Mouse (Mus musculus): ENCODE results near the gene Fcgr2b. TPM values are rescaled to one million over a fixed set of nuclear protein-coding genes. Genes with fewer than 3 reads are reported as not detected.

Fcgr2b gene
- polyA plus RNA-seq, 1 experiment from 2014 or later = 3.9 TPM

DNA sequence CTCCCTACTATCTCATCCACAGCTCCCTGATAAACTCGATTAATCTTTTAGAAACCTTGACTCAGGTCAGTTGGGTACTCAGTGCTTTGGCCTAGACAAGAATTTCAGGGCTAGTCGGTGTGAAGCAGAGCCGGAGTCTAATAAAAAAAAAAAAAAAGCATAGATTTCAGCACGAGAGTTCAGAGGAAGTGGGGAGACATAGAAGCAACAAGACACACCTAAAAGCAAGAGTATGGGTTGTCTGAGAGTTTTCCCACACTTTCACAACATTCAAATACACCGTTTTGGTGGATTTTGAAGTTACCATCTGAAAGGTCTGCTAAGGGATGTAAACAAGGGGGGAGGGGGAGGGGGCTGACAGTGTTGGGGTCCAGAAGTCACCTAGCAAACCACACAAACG, 28.7 kb upstream of the Fcgr2b start:
- WGBS = 63% methylated on average over 6 of the region's 6 CpGs
- H3K4me3 ChIP-seq (ENCODE audit: low read length) = no peak overlapping the region

DNA sequence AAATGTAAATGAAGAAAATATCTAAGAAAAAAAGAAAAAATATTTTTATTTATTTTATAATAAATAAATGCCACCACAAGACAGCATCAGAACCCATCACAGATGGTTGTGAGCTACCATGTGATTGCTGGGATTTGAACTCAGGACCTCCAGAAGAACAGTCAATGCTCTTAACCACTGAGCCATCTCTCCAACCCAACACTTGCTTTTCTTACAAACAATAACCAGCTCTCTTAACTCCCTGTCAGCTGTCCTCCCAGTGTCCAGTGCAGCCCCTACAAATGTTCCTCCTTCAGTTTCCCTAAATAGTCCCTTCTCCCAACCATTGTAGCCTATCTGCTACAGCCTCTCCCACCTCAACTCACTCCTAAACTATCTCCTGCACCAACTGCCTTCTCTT, 23.5 kb upstream of the Fcgr2b start:
- Histone ChIP-seq H3K4me2 (replicated peaks; ENCODE audit: low read depth, low read length) (no peak overlapping the region), H3K9me3 (ENCODE audit: low read length) (no peaks in the 10 kb centered on the region), H3K27me3 (ENCODE audit: insufficient read depth, low read length) (no peaks in the 10 kb centered on the region), H3K4me3 (ENCODE audit: low read length) (no peak overlapping the region), H3K36me3 (ENCODE audit: insufficient read depth, low read length) (no peaks in the 10 kb centered on the region), H3K27ac (ENCODE audit: low read length) (no peak overlapping the region), H3K9ac (replicated peaks; ENCODE audit: low read length) (no peak overlapping the region), H3K4me1 (ENCODE audit: insufficient read depth, low read length) (no peaks in the 10 kb centered on the region)
- ATAC-seq (ENCODE audit: low FRiP score, low TSS enrichment) = no peak

More for the DNA sequence above, 28.7 kb upstream of the Fcgr2b start:
- no peaks in the 10 kb centered on the region for H3K4me1 ChIP-seq (ENCODE audit: insufficient read depth, low read length)
- no peak overlapping the region for H3K4me2 ChIP-seq (replicated peaks; ENCODE audit: low read depth, low read length)
- H3K27me3 ChIP-seq (ENCODE audit: insufficient read depth, low read length) = no peaks in the 10 kb centered on the region
- ATAC-seq (ENCODE audit: low FRiP score, low TSS enrichment) = no peak
- peaks cover under 1% of the 10 kb centered on the region; the same call in 1 of the 2 replicates for H3K9me3 ChIP-seq (ENCODE audit: low read length)
- H3K9ac ChIP-seq (replicated peaks; ENCODE audit: low read length) = no peak overlapping the region
- no peaks in the 10 kb centered on the region for H3K36me3 ChIP-seq (ENCODE audit: insufficient read depth, low read length)
- H3K27ac ChIP-seq (ENCODE audit: low read length) = no peak overlapping the region

DNA sequence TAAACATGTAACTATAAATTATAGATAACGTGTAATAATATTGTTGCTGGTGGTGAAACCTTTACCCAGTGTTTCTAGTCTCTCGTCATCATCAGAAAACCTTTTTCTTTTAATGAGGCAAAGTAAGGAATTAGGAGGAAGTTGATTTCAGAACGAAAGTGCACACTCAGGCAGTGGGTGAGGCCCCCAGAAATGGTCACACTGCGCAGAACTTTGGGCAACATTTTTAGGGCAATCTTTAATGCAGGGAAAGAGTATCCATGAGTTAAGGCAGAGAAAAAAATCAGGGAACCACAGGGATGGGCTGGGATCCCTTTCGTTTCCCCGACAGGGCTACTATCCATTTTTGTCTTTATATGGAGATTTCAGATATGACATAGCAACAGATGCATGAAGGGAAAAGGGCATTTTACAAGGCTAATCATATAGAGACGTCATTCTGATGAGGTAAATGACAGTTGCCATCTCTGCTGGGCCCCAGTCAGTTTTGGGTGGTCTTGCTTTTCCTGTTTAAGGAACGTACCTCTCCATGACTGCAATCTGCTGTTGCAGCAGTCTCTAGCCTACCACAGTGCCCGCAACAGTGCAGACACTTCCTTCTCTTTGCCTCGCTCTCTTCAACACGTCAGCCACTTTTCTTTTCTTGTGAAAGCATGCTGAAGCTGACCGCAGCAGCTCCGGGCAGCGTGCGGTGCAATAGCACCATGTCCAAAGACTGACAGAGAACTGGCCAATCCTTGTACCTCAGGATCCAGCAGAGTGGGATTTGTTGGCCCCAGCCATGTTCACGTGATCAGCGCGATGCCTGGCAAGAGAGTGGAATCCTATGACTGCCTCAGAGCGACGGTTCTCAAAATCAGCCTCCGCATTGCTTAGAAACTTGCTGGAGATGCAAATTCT, 21.7 kb upstream of the Fcgr2b start:
- H3K27me3 ChIP-seq (ENCODE audit: insufficient read depth, low read length) = no peaks in the 10 kb centered on the region
- 66% methylated on average over 21 of the region's 21 CpGs for WGBS
- no peak overlapping the region for H3K27ac ChIP-seq (ENCODE audit: low read length)
- peak overlapping the region; percentile 17; the same call in 1 of the 2 replicates for H3K9ac ChIP-seq (replicated peaks; ENCODE audit: low read length)
- no peaks in the 10 kb centered on the region for H3K4me1 ChIP-seq (ENCODE audit: insufficient read depth, low read length)
- ATAC-seq (ENCODE audit: low FRiP score, low TSS enrichment) = no peak
- H3K36me3 ChIP-seq (ENCODE audit: insufficient read depth, low read length) = no peaks in the 10 kb centered on the region
- H3K4me3 ChIP-seq (ENCODE audit: low read length) = peak overlapping the region; percentile 6; the same call in 1 of the 2 replicates
- H3K9me3 ChIP-seq (ENCODE audit: low read length) = no peaks in the 10 kb centered on the region
- peak overlapping the region; percentile 29 for H3K4me2 ChIP-seq (replicated peaks; ENCODE audit: low read depth, low read length)

DNA sequence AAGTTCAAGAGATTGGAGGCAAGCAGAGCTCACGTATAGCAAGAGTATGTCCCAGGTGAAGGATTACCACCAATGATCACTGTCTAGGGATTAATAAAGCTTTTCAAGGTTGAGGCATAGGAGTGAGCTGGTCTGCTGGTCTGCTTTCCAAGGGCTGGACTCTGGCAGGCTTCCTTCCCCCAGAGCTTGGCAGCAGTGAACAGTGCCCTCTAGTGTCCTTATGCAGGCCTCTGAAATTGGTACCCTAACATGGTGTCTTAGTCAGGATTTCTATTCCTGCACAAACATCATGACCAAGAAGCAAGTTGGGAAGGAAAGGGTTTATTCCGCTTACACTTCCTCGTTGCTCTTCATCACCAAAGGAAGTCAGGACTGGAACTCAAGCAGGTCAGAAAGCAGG, 20.4 kb upstream of the Fcgr2b start:
- Histone ChIP-seq H3K4me3 (ENCODE audit: low read length) (no peak overlapping the region), H3K4me2 (replicated peaks; ENCODE audit: low read depth, low read length) (no peak overlapping the region), H3K27ac (ENCODE audit: low read length) (no peak overlapping the region), H3K9me3 (ENCODE audit: low read length) (no peaks in the 10 kb centered on the region), H3K27me3 (ENCODE audit: insufficient read depth, low read length) (no peaks in the 10 kb centered on the region), H3K9ac (replicated peaks; ENCODE audit: low read length) (no peak overlapping the region), H3K4me1 (ENCODE audit: insufficient read depth, low read length) (no peaks in the 10 kb centered on the region), H3K36me3 (ENCODE audit: insufficient read depth, low read length) (no peaks in the 10 kb centered on the region)
- ATAC-seq (ENCODE audit: low FRiP score, low TSS enrichment) = no peak
- WGBS = 44% methylated on average over 3 of the region's 3 CpGs

DNA sequence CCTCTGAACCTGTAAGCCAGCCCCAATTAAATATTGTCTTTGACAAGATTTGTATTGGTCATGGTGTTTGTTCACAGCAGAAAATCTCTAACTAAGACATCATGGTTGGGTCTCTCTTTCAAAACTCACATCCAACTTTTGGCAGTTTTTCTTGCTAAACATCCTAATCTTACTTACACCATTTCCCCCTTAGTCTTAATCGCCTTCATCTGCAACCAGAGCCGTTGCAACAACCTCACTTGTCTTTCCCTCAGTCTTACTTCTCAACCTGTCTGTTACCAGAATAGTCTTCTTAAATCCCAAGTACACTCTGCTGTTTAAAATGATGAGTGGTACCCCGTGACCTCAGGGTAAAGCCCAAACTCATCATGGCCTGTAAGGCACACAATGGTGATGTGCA, 19.7 kb upstream of the Fcgr2b start:
- Histone ChIP-seq H3K4me2 (replicated peaks; ENCODE audit: low read depth, low read length) (no peak overlapping the region), H3K4me3 (ENCODE audit: low read length) (no peak overlapping the region), H3K9me3 (ENCODE audit: low read length) (no peaks in the 10 kb centered on the region), H3K27me3 (ENCODE audit: insufficient read depth, low read length) (no peaks in the 10 kb centered on the region), H3K27ac (ENCODE audit: low read length) (no peak overlapping the region), H3K4me1 (ENCODE audit: insufficient read depth, low read length) (no peaks in the 10 kb centered on the region), H3K9ac (replicated peaks; ENCODE audit: low read length) (no peak overlapping the region), H3K36me3 (ENCODE audit: insufficient read depth, low read length) (no peaks in the 10 kb centered on the region)
- no peak for ATAC-seq (ENCODE audit: low FRiP score, low TSS enrichment)
- 81% methylated on average over 3 of the region's 3 CpGs for WGBS

DNA sequence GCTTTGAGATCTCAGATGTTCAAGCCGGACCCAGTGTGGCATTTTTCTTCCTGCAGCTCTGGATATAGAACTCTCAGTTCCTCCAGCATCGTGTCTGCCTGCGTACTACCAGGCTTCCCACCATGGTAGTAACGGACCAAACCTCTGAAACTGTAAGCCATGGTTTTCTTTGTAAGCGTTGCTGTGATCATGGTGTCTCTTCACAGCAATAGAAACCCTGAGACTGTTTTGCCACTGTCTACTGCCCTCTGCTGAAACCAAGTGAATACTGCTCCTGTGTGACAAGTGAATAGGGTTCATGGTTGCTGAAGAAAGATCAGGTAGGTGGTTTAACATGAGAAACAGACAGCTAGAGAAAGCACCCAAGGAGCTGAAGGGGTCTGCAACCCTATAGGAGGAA, 16.2 kb upstream of the Fcgr2b start:
- ATAC-seq (ENCODE audit: low FRiP score, low TSS enrichment) = no peak
- no peaks in the 10 kb centered on the region for H3K27me3 ChIP-seq (ENCODE audit: insufficient read depth, low read length)
- H3K4me2 ChIP-seq (replicated peaks; ENCODE audit: low read depth, low read length) = no peak overlapping the region
- WGBS = 62% methylated on average over 5 of the region's 5 CpGs
- no peaks in the 10 kb centered on the region for H3K9me3 ChIP-seq (ENCODE audit: low read length)
- no peak overlapping the region for H3K9ac ChIP-seq (replicated peaks; ENCODE audit: low read length)
- no peaks in the 10 kb centered on the region for H3K4me1 ChIP-seq (ENCODE audit: insufficient read depth, low read length)
- H3K36me3 ChIP-seq (ENCODE audit: insufficient read depth, low read length) = no peaks in the 10 kb centered on the region
- H3K27ac ChIP-seq (ENCODE audit: low read length) = no peak overlapping the region
- H3K4me3 ChIP-seq (ENCODE audit: low read length) = no peak overlapping the region

DNA sequence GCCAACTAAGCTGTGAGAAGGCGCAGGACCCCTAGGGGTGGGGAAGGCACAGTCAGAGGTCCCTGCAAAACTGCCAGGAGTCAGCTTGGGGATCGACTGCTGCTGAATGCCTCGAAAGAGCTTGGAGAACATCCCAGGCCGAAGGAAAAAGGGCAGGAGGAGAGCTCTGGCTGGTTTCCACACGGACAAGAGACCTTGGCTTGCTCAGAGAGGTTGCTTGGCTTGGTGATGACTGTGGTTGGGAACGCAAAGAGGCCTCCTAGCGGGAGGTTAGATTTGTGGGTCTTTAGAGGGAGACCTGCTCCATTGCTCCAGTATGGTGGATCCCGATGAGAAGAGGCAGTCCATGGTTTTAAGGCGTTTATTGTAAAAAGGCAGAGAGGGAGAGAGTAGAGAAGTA, 13.3 kb upstream of the Fcgr2b start:
- ATAC-seq (ENCODE audit: low FRiP score, low TSS enrichment) = no peak

DNA sequence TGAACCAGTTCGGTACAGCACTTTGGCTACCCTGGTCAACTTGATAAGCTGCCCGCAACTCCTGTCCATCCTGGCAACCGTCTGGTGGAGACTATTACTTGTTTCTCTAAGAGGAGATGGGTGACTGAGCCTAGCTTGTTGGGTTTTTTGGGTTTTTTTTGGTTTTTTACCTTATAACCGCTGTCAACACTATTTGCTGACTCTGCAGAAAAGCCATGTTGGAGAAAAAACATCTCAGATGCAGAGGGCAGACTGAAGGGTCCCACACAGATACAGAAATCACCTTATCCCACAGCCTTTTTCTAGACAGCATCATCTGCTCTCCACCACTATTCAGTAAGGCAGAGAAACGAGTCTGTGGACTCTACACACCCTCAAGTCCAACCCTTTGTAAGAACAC, 9.5 kb upstream of the Fcgr2b start:
- no peak for ATAC-seq (ENCODE audit: low FRiP score, low TSS enrichment)
- no peak overlapping the region for H3K4me2 ChIP-seq (replicated peaks; ENCODE audit: low read depth, low read length)
- no peaks in the 10 kb centered on the region for H3K36me3 ChIP-seq (ENCODE audit: insufficient read depth, low read length)
- H3K4me3 ChIP-seq (ENCODE audit: low read length) = no peak overlapping the region
- H3K27me3 ChIP-seq (ENCODE audit: insufficient read depth, low read length) = no peaks in the 10 kb centered on the region
- 85% methylated on average over 5 of the region's 5 CpGs for WGBS
- H3K9ac ChIP-seq (replicated peaks; ENCODE audit: low read length) = no peak overlapping the region
- 0 out of 2 replicates have a peak, but pooled peaks cover 3% of the 10 kb centered on the region for H3K4me1 ChIP-seq (ENCODE audit: insufficient read depth, low read length)
- no peaks in the 10 kb centered on the region for H3K9me3 ChIP-seq (ENCODE audit: low read length)
- no peak overlapping the region for H3K27ac ChIP-seq (ENCODE audit: low read length)

More for the DNA sequence above, 13.3 kb upstream of the Fcgr2b start:
- no peak overlapping the region for H3K27ac ChIP-seq (ENCODE audit: low read length)
- H3K4me2 ChIP-seq (replicated peaks; ENCODE audit: low read depth, low read length) = no peak overlapping the region
- no peak overlapping the region for H3K9ac ChIP-seq (replicated peaks; ENCODE audit: low read length)
- whole genome bisulfite sequencing = 82% methylated on average over 9 of the region's 9 CpGs
- H3K4me3 ChIP-seq (ENCODE audit: low read length) = no peak overlapping the region
- no peaks in the 10 kb centered on the region for H3K27me3 ChIP-seq (ENCODE audit: insufficient read depth, low read length)
- no peaks in the 10 kb centered on the region for H3K9me3 ChIP-seq (ENCODE audit: low read length)
- H3K4me1 ChIP-seq (ENCODE audit: insufficient read depth, low read length) = 0 out of 2 replicates have a peak, but pooled peaks cover 3% of the 10 kb centered on the region
- H3K36me3 ChIP-seq (ENCODE audit: insufficient read depth, low read length) = no peaks in the 10 kb centered on the region

DNA sequence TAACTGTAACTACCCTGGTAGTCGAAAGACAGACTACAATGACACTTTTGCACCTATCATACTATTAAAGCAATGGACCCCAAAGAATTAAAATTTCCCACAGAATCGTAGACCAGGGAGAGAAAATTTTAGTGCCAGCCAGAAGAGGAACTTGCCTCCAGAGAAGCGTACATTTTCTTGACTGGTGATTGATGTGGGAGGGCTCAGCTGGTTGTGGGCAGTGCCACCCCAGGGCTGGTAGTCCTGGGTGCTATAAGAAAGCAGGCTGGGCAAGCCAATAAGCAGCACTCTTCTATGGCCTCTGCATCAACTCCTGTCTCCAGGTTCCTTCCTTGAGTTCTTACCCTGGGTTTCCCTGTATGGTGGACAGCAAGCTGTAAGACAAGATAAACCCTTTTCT, 8.7 kb upstream of the Fcgr2b start:
- Histone ChIP-seq H3K9me3 (ENCODE audit: low read length) (no peaks in the 10 kb centered on the region), H3K36me3 (ENCODE audit: insufficient read depth, low read length) (no peaks in the 10 kb centered on the region), H3K4me1 (ENCODE audit: insufficient read depth, low read length) (0 out of 2 replicates have a peak, but pooled peaks cover 3% of the 10 kb centered on the region), H3K4me3 (ENCODE audit: low read length) (no peak overlapping the region), H3K27me3 (ENCODE audit: insufficient read depth, low read length) (no peaks in the 10 kb centered on the region), H3K9ac (replicated peaks; ENCODE audit: low read length) (no peak overlapping the region), H3K27ac (ENCODE audit: low read length) (no peak overlapping the region), H3K4me2 (replicated peaks; ENCODE audit: low read depth, low read length) (no peak overlapping the region)
- 74% methylated on average over 3 of the region's 3 CpGs for WGBS
- no peak for ATAC-seq (ENCODE audit: low FRiP score, low TSS enrichment)

DNA sequence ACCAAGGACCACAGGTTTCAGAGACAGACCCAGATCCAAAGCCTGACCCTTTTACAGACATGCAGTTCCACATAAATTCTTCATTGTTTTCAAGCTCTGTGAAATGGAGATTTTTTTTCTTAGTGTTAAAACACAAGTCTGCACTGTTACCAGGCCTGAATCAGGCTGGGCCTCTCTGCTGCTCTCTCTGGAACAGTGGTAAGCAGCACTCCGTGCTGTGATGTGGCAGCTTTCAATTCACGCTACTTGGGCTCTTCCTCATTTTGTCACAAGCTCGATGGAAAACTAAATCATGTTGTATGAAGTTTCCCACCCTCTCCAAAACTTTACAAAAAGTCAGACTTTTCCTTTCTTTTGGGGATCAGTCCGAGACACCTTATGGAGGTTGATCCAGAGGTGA, 6.7 kb upstream of the Fcgr2b start:
- H3K4me2 ChIP-seq (replicated peaks; ENCODE audit: low read depth, low read length) = no peak overlapping the region
- peak overlapping the region; percentile 15; the same call in 1 of the 2 replicates for H3K27ac ChIP-seq (ENCODE audit: low read length)
- H3K4me3 ChIP-seq (ENCODE audit: low read length) = no peak overlapping the region
- H3K9me3 ChIP-seq (ENCODE audit: low read length) = no peaks in the 10 kb centered on the region
- H3K27me3 ChIP-seq (ENCODE audit: insufficient read depth, low read length) = no peaks in the 10 kb centered on the region
- ATAC-seq (ENCODE audit: low FRiP score, low TSS enrichment) = no peak
- 70% methylated on average over 4 of the region's 4 CpGs for WGBS
- no peaks in the 10 kb centered on the region for H3K36me3 ChIP-seq (ENCODE audit: insufficient read depth, low read length)
- H3K9ac ChIP-seq (replicated peaks; ENCODE audit: low read length) = no peak overlapping the region
- H3K4me1 ChIP-seq (ENCODE audit: insufficient read depth, low read length) = 0 out of 2 replicates have a peak, but pooled peaks cover 3% of the 10 kb centered on the region
